Mouse (Mus musculus): ENCODE data around the gene 9230104L09Rik.

9230104L09Rik gene

DNA sequence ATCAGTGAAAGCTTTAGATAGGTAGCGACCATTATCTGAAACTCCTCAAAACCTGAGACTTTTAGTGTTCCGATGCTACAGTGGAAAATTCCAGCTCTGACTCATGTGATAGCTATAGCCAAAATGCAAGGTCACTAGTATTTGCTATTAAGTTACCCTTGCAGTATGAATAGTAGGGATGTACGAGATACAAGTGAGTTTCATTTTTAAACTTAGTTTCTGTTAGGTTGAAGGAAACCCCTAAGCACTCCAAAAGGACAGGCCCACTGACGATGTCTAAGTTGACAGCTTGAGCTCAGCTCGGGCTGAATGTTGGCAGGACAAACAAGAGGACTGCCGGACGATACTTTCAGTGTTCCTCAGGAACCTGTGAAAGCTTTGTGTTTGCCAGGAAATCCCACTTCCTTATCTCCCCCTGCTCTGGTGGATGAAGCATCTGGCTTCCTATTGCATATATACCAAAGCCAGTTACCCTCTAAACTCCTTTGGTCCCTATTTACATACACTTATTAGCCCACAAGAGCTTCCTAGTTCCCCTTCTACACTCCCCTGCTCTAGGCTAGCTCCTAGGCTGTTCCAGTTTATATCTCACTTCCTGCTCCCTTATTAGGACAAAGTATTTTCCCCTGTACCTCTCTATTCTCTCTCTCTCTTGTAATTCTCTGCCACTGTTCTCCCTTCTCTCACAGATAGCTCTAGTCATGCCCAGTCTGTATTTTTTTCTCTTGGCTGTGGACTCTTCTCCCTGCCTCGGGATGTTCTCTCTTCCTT lies 8.0 kb downstream of the 9230104L09Rik start:
- no peak for DNase-seq (ENCODE audit: low spot score)

- DNase-seq (ENCODE audit: low spot score), result peak; percentile 53
Observed at GRCm38 (mm10) chr2:148851116-148851906, 13.5 kb downstream of the 9230104L09Rik start.

- no peak for DNase-seq (ENCODE audit: low spot score)
Observed at GRCm38 (mm10) chr2:148839224-148839623, 25.6 kb downstream of the 9230104L09Rik start.

DNA sequence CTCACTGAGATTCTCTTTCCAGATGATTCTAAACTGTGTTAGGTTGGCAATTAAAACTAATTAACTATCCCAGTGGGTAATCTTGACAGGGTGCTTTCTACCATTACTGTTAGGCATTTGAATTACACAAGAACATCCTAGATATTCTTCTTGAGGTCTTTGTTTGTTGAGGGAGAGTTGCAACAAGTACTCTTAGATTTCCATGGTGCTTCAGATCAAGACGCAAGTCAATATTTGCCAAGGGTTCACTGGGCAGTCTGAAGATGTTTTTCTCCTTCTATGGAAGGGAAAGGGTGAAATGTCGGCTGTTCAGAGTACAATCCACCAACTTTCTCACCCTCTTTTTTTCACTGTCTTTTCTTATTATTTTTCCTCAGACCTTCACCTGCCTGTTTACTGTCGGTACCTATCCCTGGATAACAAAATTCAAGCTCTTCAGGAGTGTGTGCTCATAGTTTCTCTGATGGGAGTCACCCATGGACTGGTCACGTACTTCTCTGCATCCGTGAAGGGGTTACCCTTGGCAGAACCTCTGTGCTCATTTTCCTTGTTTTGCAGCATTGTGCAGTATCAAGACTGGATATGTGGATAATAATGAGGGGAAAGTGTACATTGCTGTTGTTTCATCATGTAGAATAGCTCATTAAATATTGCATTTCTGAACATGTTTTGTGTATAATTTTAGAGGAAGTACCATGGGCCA lies 26.6 kb downstream of the 9230104L09Rik start:
- DNase-seq (ENCODE audit: low spot score), result no peak

- no peak for DNase-seq (ENCODE audit: low spot score)
Observed at GRCm38 (mm10) chr2:148834912-148835311, 29.9 kb downstream of the 9230104L09Rik start, which contains the start of gene Cst9. TSS of gene Cst9 (plus strand) at chr2:148835147.

- DNase-seq (ENCODE audit: low spot score), result no peak
Observed at GRCm38 (mm10) chr2:148825986-148826385, 38.9 kb downstream of the 9230104L09Rik start.

DNA sequence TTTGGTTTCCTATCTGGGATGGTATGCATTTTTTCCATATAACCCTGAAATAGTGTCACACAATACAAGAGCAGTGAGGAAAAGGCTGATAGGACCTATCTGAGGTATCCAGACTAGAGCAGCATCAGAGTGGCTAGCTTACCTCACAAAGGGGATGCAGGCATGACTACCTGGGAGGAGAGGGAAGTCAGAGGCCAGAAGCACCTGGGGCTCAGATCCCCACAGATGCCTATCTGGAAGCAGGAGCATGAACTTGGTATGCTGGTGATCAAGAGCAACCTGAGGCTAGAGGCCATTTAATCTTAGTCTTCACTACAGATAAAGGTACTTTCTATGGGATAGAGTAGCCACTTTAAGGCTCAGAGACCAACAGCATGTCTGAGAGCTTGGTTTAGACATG lies 44.9 kb downstream of the 9230104L09Rik start, which contains the start of gene Cst13:
TSS of gene Cst13 (plus strand) at position 173 of the 400 bp plus-strand sequence.
- no peak for DNase-seq (ENCODE audit: low spot score)

DNA sequence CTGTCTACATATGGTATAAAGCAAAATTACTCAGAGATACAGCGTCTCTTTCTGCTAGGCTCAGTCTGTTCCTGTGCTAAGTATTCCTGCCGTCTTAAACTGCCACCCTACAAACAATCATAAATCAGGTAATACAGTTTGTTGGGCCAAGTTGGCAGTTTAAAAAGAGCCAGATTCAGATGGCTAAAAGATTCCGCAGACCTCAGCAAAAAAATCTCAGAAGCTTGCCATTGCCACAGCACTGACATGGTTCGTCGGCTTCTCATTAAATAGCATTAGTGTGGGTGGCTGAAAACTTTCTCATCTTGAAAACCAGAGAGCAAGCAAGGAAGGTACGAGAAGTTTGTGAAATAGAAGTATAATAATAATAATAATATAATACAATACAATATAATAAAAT lies 58.1 kb downstream of the 9230104L09Rik start:
- DNase-seq (ENCODE audit: low spot score), result no peak

DNA sequence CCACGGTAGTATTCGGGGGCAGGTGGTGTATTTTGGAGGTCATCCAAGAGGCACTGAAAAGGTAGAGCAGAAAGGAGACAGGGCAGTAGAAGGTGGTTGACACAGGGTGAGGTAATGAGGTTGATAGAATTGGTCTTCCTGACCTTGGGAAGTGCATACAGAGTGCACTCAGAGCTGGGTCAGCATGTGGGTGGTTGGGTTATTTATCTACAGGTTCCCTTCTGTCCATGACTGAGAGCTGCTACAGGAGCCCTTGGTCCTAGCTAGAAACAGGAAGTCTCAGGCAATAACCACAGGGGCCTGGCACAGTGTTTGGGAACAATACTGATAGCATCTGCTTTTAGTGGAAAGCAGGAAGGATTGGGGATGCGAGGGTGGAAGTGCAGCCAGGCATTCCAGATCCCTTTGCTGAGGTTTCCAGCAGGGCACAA lies 63.3 kb downstream of the 9230104L09Rik start:
- DNase-seq (ENCODE audit: low spot score), result peak; percentile 22

DNA sequence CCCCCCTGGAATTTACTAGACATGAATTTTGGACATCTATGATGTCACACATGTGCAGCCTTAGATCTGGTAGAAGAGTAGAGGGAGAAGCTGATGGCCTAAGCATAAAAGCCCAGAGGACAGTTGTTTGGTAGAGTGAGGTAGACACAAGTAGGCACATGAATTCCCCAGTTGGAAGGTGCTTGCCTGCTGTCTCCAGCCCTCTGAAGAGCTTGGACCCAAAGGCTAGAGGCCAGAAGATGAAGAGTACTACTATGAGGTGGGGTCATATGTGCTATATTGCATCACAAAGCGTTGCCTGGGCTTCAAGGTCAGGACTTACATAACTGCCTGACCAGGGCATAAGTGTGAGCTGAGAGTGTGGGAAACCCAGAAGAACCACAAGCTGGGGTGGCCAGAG lies 66.4 kb downstream of the 9230104L09Rik start, which contains the start of gene Cst8:
TSS of gene Cst8 (plus strand) at position 301 of the 400 bp plus-strand sequence.
- DNase-seq (ENCODE audit: low spot score), result no peak
